Mouse (Mus musculus) ES-E14 (cell line): ENCODE measurements around the gene Mgat1. TPM values are rescaled to one million over a fixed set of nuclear protein-coding genes. Genes with fewer than 3 reads are reported as not detected.

ENCODE experiments used
- DNase-seq: peaks from one replicate; pipeline ENCODE4 v3.0.0-alpha.2; 2013; ENCODE audit warnings: low read depth, low spot score
- H3K27ac ChIP-seq: 2 replicates; pipeline ENCODE4 v1.5.1; 2012; ENCODE audit warnings: low read depth, mild to moderate bottlenecking, low read length, moderate library complexity, mixed read lengths; ENCODE audit not compliant: poor library complexity, insufficient read depth, severe bottlenecking
- H3K36me3 ChIP-seq: 2 replicates; pipeline ENCODE4 v1.6.1; 2012; ENCODE audit warnings: mild to moderate bottlenecking, low read length, moderate library complexity, mixed read lengths; ENCODE audit not compliant: control insufficient read depth, poor library complexity, insufficient read depth, severe bottlenecking
- H3K4me1 ChIP-seq, 2 experiments: fragments of 150-350 bp in 1 of 2; sonication (generic) in 1 of 2; 2 replicates each; pipeline ENCODE4 v1.6.1; 2012; ENCODE audit warnings: low read length in 2 of 2, mild to moderate bottlenecking in 1 of 2, mixed read lengths in 1 of 2; ENCODE audit not compliant: control insufficient read depth in 2 of 2, insufficient read depth in 2 of 2, poor library complexity in 1 of 2
- H3K4me3 ChIP-seq, 2 experiments: fragments of 150-350 bp in 1 of 2; sonication (generic) in 1 of 2; 2 replicates each; pipeline ENCODE4 v1.5.1; 2012; ENCODE audit warnings: low read length in 2 of 2, low read depth in 1 of 2, mild to moderate bottlenecking in 1 of 2, mixed read lengths in 1 of 2; ENCODE audit not compliant: insufficient read depth in 1 of 2, poor library complexity in 1 of 2, severe bottlenecking in 1 of 2
- H3K9ac ChIP-seq: 2 replicates; pipeline ENCODE4 v1.6.1; 2012; ENCODE audit warnings: low read depth, mild to moderate bottlenecking, low read length, mixed read lengths; ENCODE audit not compliant: poor library complexity, insufficient read depth, severe bottlenecking
- H3K9me3 ChIP-seq: fragments of 150-350 bp; sonication (generic); 2 replicates; pipeline ENCODE4 v1.6.1; 2012; ENCODE audit warnings: low read depth, mild to moderate bottlenecking, low read length; ENCODE audit not compliant: control insufficient read depth, insufficient read depth
- CHD2 ChIP-seq: IDR thresholded peaks from 2 replicates; pipeline ENCODE4 v1.6.1; 2014; ENCODE audit warnings: mild to moderate bottlenecking, low read depth, low read length, inconsistent platforms
- HCFC1 ChIP-seq: IDR thresholded peaks from 2 replicates; pipeline ENCODE4 v1.6.1; 2012; ENCODE audit warnings: low read length, inconsistent platforms, borderline replicate concordance; ENCODE audit not compliant: insufficient read depth
- MAFK ChIP-seq: IDR thresholded peaks from 2 replicates; pipeline ENCODE4 v1.6.1; 2014; ENCODE audit warnings: mild to moderate bottlenecking, low read depth, low read length, inconsistent platforms; ENCODE audit not compliant: insufficient read depth
- ZC3H11A ChIP-seq: IDR thresholded peaks from 2 replicates; pipeline ENCODE4 v1.6.1; 2012; ENCODE audit warnings: low read depth, mild to moderate bottlenecking, inconsistent platforms, low read length, borderline replicate concordance
- ZNF384 ChIP-seq: IDR thresholded peaks from 2 replicates; pipeline ENCODE4 v1.6.1; 2012; ENCODE audit warnings: low read depth, low read length, inconsistent platforms
- in situ Hi-C, 2 experiments: fragments of 600-800 bp; cut with MboI; formaldehyde crosslinking; loops; one replicate each; pipeline ENCODE4 v1.15.1; 2025; ENCODE audit warnings: low sequenced_read_pairs in 2 of 2, inconsistent platforms in 1 of 2; ENCODE audit not compliant: unreplicated experiment in 2 of 2
- total RNA-seq: library from RNA; depleted of rRNA; stranded (reverse); fragments of 300-350 nt; gene quantifications from 2 replicates; pipeline ENCODE4 v1.2.3, GENCODE M21; 2012

Gene Mgat1
- total RNA-seq, 1 experiment: 43.1 TPM

GRCm38 (mm10) chr11:49267970-49268579, 24.1 kb downstream of the Mgat1 start:
- no peak for DNase-seq
- Histone ChIP-seq H3K9me3 (no peaks in the 10 kb centered on the region), H3K4me3 (no peak overlapping the region), H3K27ac (no peak overlapping the region), H3K9ac (no peak overlapping the region), H3K36me3 (no peaks in the 10 kb centered on the region), H3K4me1 (no peaks in the 10 kb centered on the region; a peak in 1 of 4 replicates)
- in situ Hi-C loops: loop anchor here (5.0 to 25.0 kb wide), 3 partner anchors 81 to 406 kb away; partner anchors contain the start of genes Irgm1 (in 2 of the 2) and Btnl9 (in 1 of the 2)
- TF ChIP-seq MAFK (no peak), HCFC1 (no peak)

DNA sequence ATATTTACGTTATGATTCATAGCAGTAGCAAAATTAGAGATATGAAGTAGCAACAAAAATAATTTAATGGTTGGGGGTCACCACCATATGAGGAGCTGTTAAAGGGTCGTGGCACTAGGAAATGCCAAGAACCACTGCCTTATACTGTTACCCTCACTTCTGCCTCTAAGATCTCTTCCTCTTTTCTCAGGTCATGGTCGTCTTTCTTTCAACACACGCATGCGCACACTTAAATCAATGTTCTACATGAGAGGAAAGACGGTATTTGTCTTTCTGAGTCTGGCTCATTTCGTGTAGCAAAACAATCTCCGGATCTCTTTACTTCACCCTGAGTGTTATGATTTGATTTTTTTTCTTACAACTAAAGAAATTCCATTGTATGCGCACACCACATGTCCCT, 25.8 kb downstream of the Mgat1 start:
- Histone ChIP-seq H3K36me3 (no peaks in the 10 kb centered on the region), H3K9me3 (no peaks in the 10 kb centered on the region), H3K27ac (no peak overlapping the region), H3K9ac (no peak overlapping the region), H3K4me3 (no peak overlapping the region), H3K4me1 (no peaks in the 10 kb centered on the region; a peak in 1 of 4 replicates)
- DNase-seq: no peak
- TF ChIP-seq ZC3H11A (no peak), MAFK (no peak)
- in situ Hi-C loops: loop anchor here (5.0 to 25.0 kb wide), 3 partner anchors 82 to 407 kb away; partner anchors contain the start of genes Irgm1 (in 2 of the 2) and Btnl9 (in 1 of the 2)

- Histone ChIP-seq H3K4me3 (no peak overlapping the region), H3K9me3 (no peaks in the 10 kb centered on the region), H3K9ac (no peak overlapping the region), H3K36me3 (no peaks in the 10 kb centered on the region), H3K27ac (no peak overlapping the region), H3K4me1 (no peaks in the 10 kb centered on the region)
- no peak for TF ChIP-seq HCFC1
- no peak for TF ChIP-seq MAFK
- no peak for TF ChIP-seq CHD2
- no peak for TF ChIP-seq ZC3H11A
- no peak for TF ChIP-seq ZNF384
- in situ Hi-C loops: loop anchor here in 1 of 2 experiments (25.0 kb wide), 1 partner anchor 408 kb away; the partner anchor contains the start of gene Irgm1
- no peak for DNase-seq
Measured at GRCm38 (mm10) chr11:49270368-49270767, 26.4 kb downstream of the Mgat1 start.

DNA sequence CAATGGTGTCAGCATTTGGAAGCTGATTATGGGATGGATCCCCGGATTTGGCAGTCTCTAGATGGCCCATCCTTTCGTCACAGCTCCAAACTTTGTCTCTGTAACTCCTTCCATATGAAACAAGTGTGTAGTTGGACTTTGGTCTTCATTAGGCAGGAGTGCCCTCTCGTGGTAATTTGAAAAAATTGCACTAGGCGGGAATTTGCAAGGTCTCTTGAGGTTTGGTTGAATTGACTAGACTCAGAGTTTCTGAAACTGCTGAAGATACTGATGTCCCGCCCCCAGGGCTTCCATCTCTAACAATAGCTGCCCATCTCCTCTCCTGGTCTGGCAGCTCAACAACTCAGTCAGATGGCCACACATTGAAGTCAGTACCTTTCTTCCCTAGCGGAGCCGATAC, 27.3 kb downstream of the Mgat1 start:
- Histone ChIP-seq H3K4me1 (no peaks in the 10 kb centered on the region), H3K36me3 (no peaks in the 10 kb centered on the region), H3K27ac (no peak overlapping the region), H3K9me3 (no peaks in the 10 kb centered on the region), H3K4me3 (no peak overlapping the region), H3K9ac (no peak overlapping the region)
- DNase-seq: peak; percentile 60
- in situ Hi-C loops: loop anchor here in 1 of 2 experiments (25.0 kb wide), 1 partner anchor 409 kb away; the partner anchor contains the start of gene Irgm1
- TF ChIP-seq ZC3H11A (peak; percentile 86; the same call in 1 of the 2 replicates), MAFK (no peak), ZNF384 (no peak)
